Mouse (Mus musculus): ENCODE results near the gene Zfp408.
"Not testable (repeated sequence)": the region's sequence is repeated elsewhere in the genome, so short reads cannot be mapped to it uniquely, and the experiment has no call there.

Zfp408 gene

DNA sequence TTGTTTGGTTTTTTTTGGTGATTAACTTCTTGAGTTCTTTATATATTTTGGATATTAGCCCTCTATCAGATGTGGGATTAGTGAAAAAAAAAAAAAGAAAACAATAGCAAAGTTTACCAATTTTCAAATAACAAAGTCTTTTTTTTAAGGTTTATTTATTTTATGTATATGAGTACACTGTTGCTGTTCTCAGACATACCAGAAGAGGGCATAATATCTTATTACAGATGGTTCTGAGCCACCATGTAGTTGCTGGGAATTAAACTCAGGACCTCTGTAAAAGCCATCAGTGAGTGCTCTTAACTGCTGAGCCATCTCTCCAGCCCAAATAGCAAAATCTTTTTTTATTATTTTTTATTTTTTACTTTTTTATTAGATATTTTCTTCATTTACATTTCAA lies 40.2 kb downstream of the Zfp408 start:
- not testable (repeated sequence) for DNase-seq (ENCODE audit: low spot score)

- DNase-seq (ENCODE audit: low spot score): peak; percentile 23
These were observed 47.2 kb downstream of the Zfp408 start for GRCm38 (mm10) chr2:91602389-91602788.

- no peak for DNase-seq (ENCODE audit: low spot score)
These were observed 49.1 kb downstream of the Zfp408 start for GRCm38 (mm10) chr2:91600475-91600874.
